Mouse (Mus musculus): Measurements from ENCODE around the gene Atxn2l. TPM values are rescaled to one million over a fixed set of nuclear protein-coding genes. Genes with fewer than 3 reads are reported as not detected.
A peak's percentile ranks its signal among the peaks of the same experiment; 100 is the strongest.
"Not testable (repeated sequence)": the region's sequence is repeated elsewhere in the genome, so short reads cannot be mapped to it uniquely, and the experiment has no call there.

The Atxn2l gene
- polyA plus RNA-seq, 1 experiment from 2014 or later = 22.1 TPM

- Histone ChIP-seq H3K4me3 (ENCODE audit: low read depth, low read length) (no peak overlapping the region), H3K4me1 (ENCODE audit: insufficient read depth, low read depth, low read length) (no peaks in the 10 kb centered on the region), H3K27ac (ENCODE audit: low read length) (no peak overlapping the region), H3K9me3 (ENCODE audit: low read length) (no peaks in the 10 kb centered on the region), H3K36me3 (ENCODE audit: insufficient read depth, low read length) (peaks cover 73% of the 10 kb centered on the region), H3K9ac (replicated peaks; ENCODE audit: low read depth) (no peak overlapping the region), H3K4me2 (replicated peaks; ENCODE audit: low read depth, low read length) (no peak overlapping the region), H3K27me3 (replicated peaks; ENCODE audit: insufficient read depth, low read length) (no peaks in the 10 kb centered on the region)
- no peak for TF ChIP-seq CTCF (IDR thresholded peaks at IDR 0.05)
- WGBS = 90% methylated on average over 12 of the region's 12 CpGs
- DNase-seq (ENCODE audit: low spot score) (no peak), ATAC-seq (no peak)
Measured at GRCm38 (mm10) chr7:126497966-126498365, 5.3 kb downstream of the Atxn2l start.

GRCm38 (mm10) chr7:126496475-126496874 is 6.8 kb downstream of the Atxn2l start:
- no peaks in the 10 kb centered on the region for H3K27me3 ChIP-seq (replicated peaks; ENCODE audit: insufficient read depth, low read length)
- no peak overlapping the region for H3K4me2 ChIP-seq (replicated peaks; ENCODE audit: low read depth, low read length)
- DNase-seq (ENCODE audit: low spot score) (no peak), ATAC-seq (no peak)
- 90% methylated on average over 5 of the region's 5 CpGs for WGBS
- no peaks in the 10 kb centered on the region for H3K4me1 ChIP-seq (ENCODE audit: insufficient read depth, low read depth, low read length)
- H3K36me3 ChIP-seq (ENCODE audit: insufficient read depth, low read length) = peaks cover 88% of the 10 kb centered on the region
- H3K27ac ChIP-seq (ENCODE audit: low read length) = no peak overlapping the region
- TF ChIP-seq EP300 (IDR thresholded peaks at IDR 0.05) (no peak), CTCF (IDR thresholded peaks at IDR 0.05) (no peak)
- no peak overlapping the region for H3K9ac ChIP-seq (replicated peaks; ENCODE audit: low read depth)
- H3K9me3 ChIP-seq (ENCODE audit: low read length) = no peaks in the 10 kb centered on the region
- H3K4me3 ChIP-seq (ENCODE audit: low read depth, low read length) = no peak overlapping the region

- H3K27me3 ChIP-seq (replicated peaks; ENCODE audit: insufficient read depth, low read length) = no peaks in the 10 kb centered on the region
- H3K36me3 ChIP-seq (ENCODE audit: insufficient read depth, low read length) = peaks cover 77% of the 10 kb centered on the region
- H3K4me2 ChIP-seq (replicated peaks; ENCODE audit: low read depth, low read length) = no peak overlapping the region
- no peaks in the 10 kb centered on the region for H3K4me1 ChIP-seq (ENCODE audit: insufficient read depth, low read depth, low read length)
- 92% methylated on average over 6 of the region's 6 CpGs for WGBS
- H3K9ac ChIP-seq (replicated peaks; ENCODE audit: low read depth) = no peak overlapping the region
- no peak overlapping the region for H3K4me3 ChIP-seq (ENCODE audit: low read depth, low read length)
- no peaks in the 10 kb centered on the region for H3K9me3 ChIP-seq (ENCODE audit: low read length)
- no peak for TF ChIP-seq CTCF (IDR thresholded peaks at IDR 0.05)
- no peak for TF ChIP-seq EP300 (IDR thresholded peaks at IDR 0.05)
- H3K27ac ChIP-seq (ENCODE audit: low read length) = no peak overlapping the region
- no peak for DNase-seq (ENCODE audit: low spot score)
- ATAC-seq = no peak
Measured at GRCm38 (mm10) chr7:126494120-126494519, 9.1 kb downstream of the Atxn2l start.

- Histone ChIP-seq H3K4me1 (ENCODE audit: insufficient read depth, low read depth, low read length) (no peaks in the 10 kb centered on the region), H3K27me3 (replicated peaks; ENCODE audit: insufficient read depth, low read length) (no peaks in the 10 kb centered on the region), H3K27ac (ENCODE audit: low read length) (no peak overlapping the region), H3K9me3 (ENCODE audit: low read length) (no peaks in the 10 kb centered on the region), H3K9ac (replicated peaks; ENCODE audit: low read depth) (no peak overlapping the region), H3K36me3 (ENCODE audit: insufficient read depth, low read length) (peaks cover 61% of the 10 kb centered on the region), H3K4me3 (ENCODE audit: low read depth, low read length) (no peak overlapping the region), H3K4me2 (replicated peaks; ENCODE audit: low read depth, low read length) (no peak overlapping the region)
- 54% methylated on average over 11 of the region's 11 CpGs for WGBS
- ATAC-seq = no peak
- TF ChIP-seq CTCF (IDR thresholded peaks at IDR 0.05) (no peak), EP300 (IDR thresholded peaks at IDR 0.05) (no peak)
- DNase-seq (ENCODE audit: low spot score) = no peak
Measured at GRCm38 (mm10) chr7:126491973-126492372, 11.3 kb downstream of the Atxn2l start.

GRCm38 (mm10) chr7:126491005-126491404 is 12.2 kb downstream of the Atxn2l start:
- no peaks in the 10 kb centered on the region for H3K9me3 ChIP-seq (ENCODE audit: low read length)
- H3K4me3 ChIP-seq (ENCODE audit: low read depth, low read length) = no peak overlapping the region
- H3K9ac ChIP-seq (replicated peaks; ENCODE audit: low read depth) = no peak overlapping the region
- H3K4me2 ChIP-seq (replicated peaks; ENCODE audit: low read depth, low read length) = no peak overlapping the region
- no peak for DNase-seq (ENCODE audit: low spot score)
- WGBS = 77% methylated on average over 1 of the region's 1 CpGs
- ATAC-seq = no peak
- H3K27me3 ChIP-seq (replicated peaks; ENCODE audit: insufficient read depth, low read length) = no peaks in the 10 kb centered on the region
- peaks cover 52% of the 10 kb centered on the region for H3K36me3 ChIP-seq (ENCODE audit: insufficient read depth, low read length)
- H3K27ac ChIP-seq (ENCODE audit: low read length) = no peak overlapping the region
- no peaks in the 10 kb centered on the region; the same call in 1 of the 2 replicates for H3K4me1 ChIP-seq (ENCODE audit: insufficient read depth, low read depth, low read length)
- no peak for TF ChIP-seq CTCF (IDR thresholded peaks at IDR 0.05)
- TF ChIP-seq EP300 (IDR thresholded peaks at IDR 0.05) = no peak

- 0 out of 2 replicates have a peak overlapping the region, but pooled peaks have one; percentile 57 for H3K27ac ChIP-seq (ENCODE audit: low read length)
- H3K4me1 ChIP-seq (ENCODE audit: insufficient read depth, low read depth, low read length); DNase-seq (ENCODE audit: low spot score); ATAC-seq; H3K27me3 ChIP-seq (replicated peaks; ENCODE audit: insufficient read depth, low read length); H3K9me3 ChIP-seq (ENCODE audit: low read length): not testable (repeated sequence)
- H3K4me3 ChIP-seq (ENCODE audit: low read depth, low read length) = peak overlapping the region; percentile 59
- peak overlapping the region; percentile 56 for H3K9ac ChIP-seq (replicated peaks; ENCODE audit: low read depth)
- peaks cover 20% of the 10 kb centered on the region for H3K36me3 ChIP-seq (ENCODE audit: insufficient read depth, low read length)
- 14% methylated on average over 15 of the region's 25 CpGs for WGBS
- peak overlapping the region; percentile 70 for H3K4me2 ChIP-seq (replicated peaks; ENCODE audit: low read depth, low read length)
Measured at GRCm38 (mm10) chr7:126487617-126488385, 15.4 kb downstream of the Atxn2l start.
